Mouse (Mus musculus) adrenal gland, adult 8-10 months (tissue): Measurements from ENCODE around the gene Grm2. TPM values are rescaled to one million over a fixed set of nuclear protein-coding genes. Genes with fewer than 3 reads are reported as not detected.

Experiments used
- DNase-seq: peaks from one replicate; pipeline ENCODE4 v3.0.0; 2022
- total RNA-seq, 4 experiments: library from RNA; stranded (reverse); gene quantifications; 2 replicates each; pipeline ENCODE4 v1.2.4; 2022

Gene Grm2
- not detected for total RNA-seq

- DNase-seq: peak; percentile 18
Observed at GRCm38 (mm10) chr9:106655884-106656720, at the start of gene Grm2. TSS of gene Grm2 (minus strand) at chr9:106656082.

GRCm38 (mm10) chr9:106692973-106693481 is 37.1 kb upstream of the Grm2 start:
- DNase-seq: no peak

DNA sequence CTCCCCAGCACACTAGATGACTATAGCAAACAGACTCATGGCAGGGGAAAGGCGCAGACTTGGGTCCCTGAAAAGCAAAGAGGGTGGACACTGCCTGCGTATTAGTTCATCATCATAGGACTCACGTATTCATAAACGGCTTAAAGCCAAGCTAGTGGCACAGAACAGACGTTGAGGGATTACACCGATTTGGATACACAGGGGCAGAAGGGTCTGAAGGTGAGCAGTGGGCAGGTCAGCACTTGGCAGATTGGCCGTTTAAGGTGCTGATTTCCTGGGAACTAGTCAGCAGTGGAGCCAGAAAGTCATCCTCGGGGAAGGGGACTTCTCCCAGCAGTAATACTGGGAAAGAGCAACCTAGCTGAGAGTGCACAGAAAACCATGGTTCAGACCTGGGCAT is 33.0 kb upstream of the Grm2 start:
- no peak for DNase-seq

- DNase-seq: peak; percentile 63
Observed at GRCm38 (mm10) chr9:106686983-106687650, 31.2 kb upstream of the Grm2 start.

- peak; percentile 88 for DNase-seq
Observed at GRCm38 (mm10) chr9:106685249-106686101, 29.6 kb upstream of the Grm2 start, which contains the start of gene Tex264. TSS of gene Tex264 (minus strand) at chr9:106685927.

GRCm38 (mm10) chr9:106684918-106685248 is 29.0 kb upstream of the Grm2 start:
- DNase-seq: no peak

GRCm38 (mm10) chr9:106684093-106684872 is 28.4 kb upstream of the Grm2 start:
- DNase-seq: no peak

- no peak for DNase-seq
Observed at GRCm38 (mm10) chr9:106681026-106681425, 25.1 kb upstream of the Grm2 start.

DNA sequence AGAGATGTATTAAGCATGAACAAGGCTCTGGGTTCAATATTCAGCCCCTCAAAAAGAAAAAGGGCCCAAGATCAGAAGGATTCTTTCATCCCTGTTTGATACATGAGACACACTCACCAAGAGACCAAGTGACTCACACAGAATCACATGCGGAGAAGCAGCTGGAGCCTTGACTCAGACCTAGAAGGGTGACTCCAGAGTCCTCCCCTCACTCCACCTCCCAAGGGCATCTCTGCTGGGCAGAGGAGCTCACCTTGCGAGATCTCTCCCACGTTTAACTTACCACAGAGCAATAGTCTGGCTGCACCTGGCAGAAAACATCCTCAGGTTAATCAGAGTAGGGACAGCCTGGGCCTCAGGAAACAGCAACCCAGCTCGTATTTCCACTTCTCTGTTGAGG is 22.4 kb upstream of the Grm2 start:
- peak; percentile 50 for DNase-seq

GRCm38 (mm10) chr9:106677702-106678101 is 21.8 kb upstream of the Grm2 start:
- no peak for DNase-seq

GRCm38 (mm10) chr9:106676571-106676970 is 20.7 kb upstream of the Grm2 start:
- DNase-seq: no peak

DNA sequence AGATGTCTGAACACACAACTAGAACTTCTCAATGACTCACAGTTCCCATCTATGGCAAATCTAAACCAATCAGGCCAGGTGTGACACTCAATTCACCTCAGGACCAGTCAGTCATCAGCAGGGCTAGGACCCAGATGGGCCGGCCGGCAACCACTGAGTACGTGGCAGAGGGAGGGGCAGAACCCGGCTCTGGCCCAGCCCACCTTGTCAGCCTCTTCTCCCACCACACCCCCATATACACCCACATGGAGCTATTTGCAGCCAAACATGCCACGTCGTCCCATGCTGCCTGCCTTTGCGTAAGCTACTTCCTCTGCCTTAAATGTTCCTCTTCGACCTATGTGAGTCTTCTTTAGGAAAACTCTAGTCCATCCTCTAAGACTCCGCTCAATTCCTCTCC is 20.1 kb upstream of the Grm2 start:
- DNase-seq: no peak

GRCm38 (mm10) chr9:106675480-106675879 is 19.6 kb upstream of the Grm2 start:
- DNase-seq: peak; percentile 64

GRCm38 (mm10) chr9:106673860-106674259 is 18.0 kb upstream of the Grm2 start:
- no peak for DNase-seq

GRCm38 (mm10) chr9:106664856-106665255 is 9.0 kb upstream of the Grm2 start:
- DNase-seq: no peak

GRCm38 (mm10) chr9:106664433-106664832 is 8.6 kb upstream of the Grm2 start:
- DNase-seq: no peak

DNA sequence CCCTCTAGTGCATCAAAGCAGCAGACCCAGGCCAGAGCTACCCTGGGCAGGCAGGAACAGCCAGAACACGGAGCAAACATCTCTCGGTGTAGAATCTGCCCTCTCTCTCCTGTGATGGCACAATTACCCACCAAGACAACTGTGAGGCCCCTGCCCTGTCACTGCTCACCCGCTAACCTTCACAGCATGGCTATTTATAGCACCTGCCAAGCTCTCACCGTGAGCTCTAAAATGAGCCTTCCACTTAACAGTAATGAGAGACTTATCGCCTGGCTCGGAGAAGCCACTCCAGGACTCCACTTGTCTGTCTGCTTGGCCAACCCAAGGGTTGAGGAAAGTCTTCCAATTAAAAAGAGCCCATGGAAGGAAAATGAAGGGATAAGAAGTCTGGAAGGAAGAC is 7.3 kb upstream of the Grm2 start:
- no peak for DNase-seq

- DNase-seq: no peak
Observed at GRCm38 (mm10) chr9:106659935-106660334, 4.1 kb upstream of the Grm2 start.

DNA sequence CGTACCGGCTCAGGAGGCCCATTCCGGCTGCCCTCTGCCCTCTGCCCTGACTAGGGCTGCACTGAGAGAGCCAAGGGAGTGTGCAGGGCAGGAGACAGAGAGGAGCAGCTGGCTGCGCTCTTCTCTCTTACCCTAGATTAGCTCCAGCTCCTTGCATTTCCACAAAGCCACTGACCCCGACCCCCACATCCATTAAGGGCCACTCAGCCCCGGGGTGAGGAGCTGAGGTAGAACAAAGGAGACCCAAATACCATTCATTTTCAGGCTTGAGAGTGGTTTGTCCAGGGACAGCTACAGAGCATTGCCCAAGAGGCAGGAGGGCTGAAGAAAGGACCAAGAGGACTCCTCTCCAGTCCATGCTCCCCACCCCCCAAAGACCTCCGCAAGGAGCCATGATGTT is 3.6 kb upstream of the Grm2 start:
- no peak for DNase-seq

DNA sequence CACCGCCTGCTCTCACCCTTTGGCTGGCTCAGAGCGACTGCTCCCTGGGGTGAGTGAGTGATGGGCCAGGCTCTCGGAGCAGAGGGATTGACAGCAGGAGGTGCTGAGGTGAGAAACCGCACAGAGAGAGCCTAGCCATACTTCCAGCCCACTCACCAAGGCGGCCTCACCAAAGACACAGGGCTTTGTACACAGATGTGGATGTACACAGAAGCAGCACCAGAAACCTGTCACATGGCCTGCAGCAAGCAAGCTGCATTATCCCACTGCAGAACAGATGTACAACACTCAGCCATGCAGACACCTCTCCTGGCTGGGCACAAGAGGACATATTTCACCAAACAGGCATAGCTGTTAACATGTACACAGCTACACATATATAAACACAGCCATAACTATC is 1.7 kb upstream of the Grm2 start:
- DNase-seq: no peak

- no peak for DNase-seq
Observed at GRCm38 (mm10) chr9:106656820-106657219, 938 bp upstream of the Grm2 start.

DNA sequence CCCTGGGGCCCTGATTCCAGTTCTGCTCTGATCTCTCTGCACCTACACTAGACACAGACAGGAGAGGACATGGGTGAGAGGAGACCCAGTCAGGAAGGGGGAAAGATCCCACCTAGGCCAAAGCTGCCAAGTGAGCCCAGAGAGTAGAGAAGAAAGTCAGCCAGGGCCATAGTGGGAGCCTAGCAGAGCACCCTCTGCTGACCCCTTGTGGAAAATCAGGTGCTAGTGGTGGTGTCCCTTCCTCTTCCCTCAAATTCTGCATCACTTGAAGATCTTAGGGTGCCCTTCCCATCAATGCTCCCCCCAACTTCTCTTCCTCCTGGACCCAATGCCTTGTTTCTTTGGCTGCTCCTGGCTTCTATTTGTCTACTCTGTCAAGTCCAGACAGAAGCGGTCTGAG is 3.2 kb downstream of the Grm2 start:
- DNase-seq: no peak
